Mouse (Mus musculus) lung, embryonic 14.5 days (tissue): ENCODE measurements at regions not wholly inside any gene's neighbourhood (a gene's known extent, or its start where the extent isn't known, plus 50 kb on each side); places are given as distances from the start of the nearest gene placed in this dataset.

Experiments used
- ATAC-seq: fragments of 200-750 bp; cut with Nextera tagmentation; 2 replicates; pipeline ENCODE4 v1.8.0; 2017; ENCODE audit warnings: mild to moderate bottlenecking, moderate TSS enrichment, moderate library complexity; ENCODE audit not compliant: insufficient read depth
- DNase-seq: peaks from one replicate; pipeline ENCODE4 v3.0.0-alpha.2; 2015
- H3K27ac ChIP-seq: fragments of 300-500 bp; sonication (generic); 2 replicates; pipeline ENCODE4 v1.5.1; 2014; ENCODE audit warnings: low read depth, mild to moderate bottlenecking, moderate library complexity
- H3K27me3 ChIP-seq: fragments of 300-500 bp; sonication (generic); 2 replicates; pipeline ENCODE4 v1.6.1; 2014; ENCODE audit warnings: low read length, control low read depth; ENCODE audit not compliant: insufficient read depth
- H3K36me3 ChIP-seq: fragments of 300-500 bp; sonication (generic); 2 replicates; pipeline ENCODE4 v1.6.1; 2014; ENCODE audit warnings: control low read depth; ENCODE audit not compliant: insufficient read depth
- H3K4me1 ChIP-seq: fragments of 300-500 bp; sonication (generic); 2 replicates; pipeline ENCODE4 v1.6.1; 2014; ENCODE audit warnings: antibody characterized with exemption, control low read depth; ENCODE audit not compliant: insufficient read depth
- H3K4me2 ChIP-seq: fragments of 300-500 bp; sonication (generic); 2 replicates; pipeline ENCODE4 v1.6.1; 2014; ENCODE audit warnings: mild to moderate bottlenecking
- H3K4me3 ChIP-seq: fragments of 300-500 bp; sonication (generic); 2 replicates; pipeline ENCODE4 v1.5.1; 2014; ENCODE audit warnings: low read depth, low read length
- H3K9ac ChIP-seq: fragments of 300-500 bp; sonication (generic); 2 replicates; pipeline ENCODE4 v1.6.1; 2014
- H3K9me3 ChIP-seq: fragments of 300-500 bp; sonication (generic); 2 replicates; pipeline ENCODE4 v1.6.1; 2016; ENCODE audit warnings: low read depth, low read length, control low read depth
- CTCF ChIP-seq: IDR thresholded peaks from 2 replicates; pipeline ENCODE4 v1.5.1; 2016; ENCODE audit warnings: antibody characterized with exemption, low read depth
- WGBS: fragments of 180-500 bp; shearing (Covaris S2); extraction: QIAGEN DNeasy Blood & Tissue Kit; methylation state at CpG from one replicate; pipeline ENCODE4 v1.1.7; 2014; 5-methylcytosine and 5-hydroxymethylcytosine counted together

- no peak for ATAC-seq
- no peak overlapping the region for H3K4me2 ChIP-seq
- H3K9me3 ChIP-seq: no peaks in the 10 kb centered on the region
- H3K4me3 ChIP-seq: no peak overlapping the region
- WGBS: 53% methylated on average over 10 of the region's 10 CpGs
- no peaks in the 10 kb centered on the region for H3K4me1 ChIP-seq
- no peak for TF ChIP-seq CTCF
- no peak overlapping the region for H3K9ac ChIP-seq
- no peaks in the 10 kb centered on the region for H3K36me3 ChIP-seq
- no peaks in the 10 kb centered on the region for H3K27me3 ChIP-seq
- no peak for DNase-seq
- no peak overlapping the region for H3K27ac ChIP-seq
Measured at GRCm38 (mm10) chr13:59990402-59991280, 167.7 kb upstream of the Tut7 start.

- peak; percentile 34 for DNase-seq
- H3K27me3 ChIP-seq: no peaks in the 10 kb centered on the region
- 67% methylated on average over 7 of the region's 7 CpGs for WGBS
Measured at GRCm38 (mm10) chr13:59988393-59988965, 165.5 kb upstream of the Tut7 start.

GRCm38 (mm10) chr13:59976425-59976824, 153.5 kb upstream of the Tut7 start:
- Histone ChIP-seq H3K4me2 (no peak overlapping the region), H3K4me3 (no peak overlapping the region), H3K36me3 (no peaks in the 10 kb centered on the region), H3K9me3 (0 out of 2 replicates have a peak, but pooled peaks cover 3% of the 10 kb centered on the region), H3K9ac (no peak overlapping the region), H3K27ac (no peak overlapping the region), H3K4me1 (no peaks in the 10 kb centered on the region), H3K27me3 (0 out of 2 replicates have a peak, but pooled peaks cover 4% of the 10 kb centered on the region)
- DNase-seq (no peak), ATAC-seq (no peak)
- no peak for TF ChIP-seq CTCF
- WGBS: 91% methylated on average over 5 of the region's 5 CpGs

More at GRCm38 (mm10) chr13:59988393-59988965, 165.5 kb upstream of the Tut7 start:
- H3K36me3 ChIP-seq: no peaks in the 10 kb centered on the region
- H3K27ac ChIP-seq: no peak overlapping the region
- H3K9me3 ChIP-seq: no peaks in the 10 kb centered on the region
- no peak for TF ChIP-seq CTCF
- H3K4me2 ChIP-seq: no peak overlapping the region
- no peaks in the 10 kb centered on the region for H3K4me1 ChIP-seq
- ATAC-seq: peak; percentile 31; the same call in 1 of the 2 replicates
- no peak overlapping the region for H3K4me3 ChIP-seq
- H3K9ac ChIP-seq: no peak overlapping the region

GRCm38 (mm10) chr13:59972093-59972427, 149.1 kb upstream of the Tut7 start:
- no peak overlapping the region for H3K9ac ChIP-seq
- peak overlapping the region; percentile 63 for H3K4me2 ChIP-seq
- H3K4me3 ChIP-seq: no peak overlapping the region
- no peak for TF ChIP-seq CTCF
- H3K36me3 ChIP-seq: no peaks in the 10 kb centered on the region
- no peaks in the 10 kb centered on the region for H3K9me3 ChIP-seq
- peaks cover 3% of the 10 kb centered on the region; the same call in 1 of the 2 replicates for H3K4me1 ChIP-seq
- no peak for DNase-seq
- 70% methylated on average over 9 of the region's 9 CpGs for WGBS
- peaks cover 10% of the 10 kb centered on the region; the same call in 1 of the 2 replicates for H3K27me3 ChIP-seq
- H3K27ac ChIP-seq: no peak overlapping the region
- peak; percentile 29; the same call in 1 of the 2 replicates for ATAC-seq

- DNase-seq (peak; percentile 68), ATAC-seq (peak; percentile 53; the same call in 1 of the 2 replicates)
- Histone ChIP-seq H3K4me1 (peaks cover 3% of the 10 kb centered on the region; the same call in 1 of the 2 replicates), H3K4me2 (peak overlapping the region; percentile 63), H3K36me3 (no peaks in the 10 kb centered on the region), H3K27ac (no peak overlapping the region), H3K4me3 (peak overlapping the region; percentile 24), H3K9me3 (no peaks in the 10 kb centered on the region), H3K27me3 (peaks cover 10% of the 10 kb centered on the region; the same call in 1 of the 2 replicates), H3K9ac (peak overlapping the region; percentile 36; the same call in 1 of the 2 replicates)
- 0 out of 2 replicates have a peak, but pooled peaks have one; percentile 6 for TF ChIP-seq CTCF
- WGBS: 10% methylated on average over 25 of the region's 25 CpGs
Measured at GRCm38 (mm10) chr13:59971231-59972092, 148.5 kb upstream of the Tut7 start.

GRCm38 (mm10) chr13:59970430-59970829, 147.5 kb upstream of the Tut7 start:
- WGBS: 42% methylated on average over 6 of the region's 6 CpGs
- Histone ChIP-seq H3K4me3 (no peak overlapping the region), H3K27ac (no peak overlapping the region), H3K27me3 (peaks cover 10% of the 10 kb centered on the region; the same call in 1 of the 2 replicates), H3K4me2 (peak overlapping the region; percentile 63; the same call in 1 of the 2 replicates), H3K4me1 (peaks cover 3% of the 10 kb centered on the region; the same call in 1 of the 2 replicates), H3K9ac (no peak overlapping the region), H3K9me3 (no peaks in the 10 kb centered on the region), H3K36me3 (no peaks in the 10 kb centered on the region)
- ATAC-seq (no peak), DNase-seq (no peak)
- TF ChIP-seq CTCF: no peak
